Mouse (Mus musculus) layer of hippocampus, adult 9-10 months (tissue): ENCODE results near the gene Gstt3.

Source experiments
- DNase-seq: peaks from one replicate; pipeline ENCODE4 v3.0.0; 2022; ENCODE audit warnings: low spot score

The Gstt3 gene

DNA sequence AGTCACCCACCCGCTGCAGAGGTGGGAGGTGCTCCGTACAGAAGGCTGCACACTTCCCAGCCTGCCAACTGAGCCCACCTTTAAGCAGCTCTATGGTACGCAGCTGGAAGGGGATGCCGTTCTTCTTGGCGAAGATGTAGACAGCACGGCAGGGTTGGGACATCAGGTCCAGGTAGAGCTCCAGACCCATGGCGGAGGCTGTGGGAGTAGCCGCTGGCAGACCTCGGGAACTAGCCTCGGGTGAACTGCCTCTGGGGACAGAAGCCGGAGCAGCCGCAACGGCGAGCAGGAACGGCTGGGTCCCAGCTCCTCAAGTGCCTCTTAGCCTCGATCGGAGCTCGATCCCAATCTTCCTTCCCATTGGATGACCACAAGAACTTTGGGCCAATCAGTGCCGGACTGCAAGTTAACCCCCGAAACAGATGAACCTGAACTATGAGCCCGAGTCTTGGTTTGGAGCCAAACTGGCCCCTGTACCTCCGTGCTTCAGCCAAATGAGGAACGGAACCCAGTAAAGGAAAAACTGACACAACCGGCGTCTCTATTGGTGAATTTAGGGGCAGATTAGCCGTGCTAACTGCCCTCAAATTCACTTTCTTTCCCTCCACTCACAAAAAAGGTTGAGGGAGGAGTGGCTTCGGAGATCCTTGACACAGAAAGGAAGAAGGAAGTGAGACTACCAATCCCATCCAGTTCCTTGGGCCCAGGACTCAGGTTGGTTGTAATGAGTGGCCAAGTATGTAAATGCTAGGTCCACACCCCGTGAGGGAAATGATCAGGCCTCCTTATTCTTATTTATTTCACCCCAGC, at the start of gene Gstt3, which contains the start of gene Gm20441:
Gene Gstt3 (minus strand): TSS at position 646 of the 810 bp plus-strand sequence.
Gene Gm20441 (minus strand): TSS at position 186 of the 810 bp plus-strand sequence.
- no peak for DNase-seq

- no peak for DNase-seq
Observed at GRCm38 (mm10) chr10:75830275-75830670, 49.1 kb upstream of the Gstt3 start.

GRCm38 (mm10) chr10:75829529-75830274, 48.5 kb upstream of the Gstt3 start:
- no peak for DNase-seq

- no peak for DNase-seq
Observed at GRCm38 (mm10) chr10:75828500-75828931, 47.3 kb upstream of the Gstt3 start.

DNA sequence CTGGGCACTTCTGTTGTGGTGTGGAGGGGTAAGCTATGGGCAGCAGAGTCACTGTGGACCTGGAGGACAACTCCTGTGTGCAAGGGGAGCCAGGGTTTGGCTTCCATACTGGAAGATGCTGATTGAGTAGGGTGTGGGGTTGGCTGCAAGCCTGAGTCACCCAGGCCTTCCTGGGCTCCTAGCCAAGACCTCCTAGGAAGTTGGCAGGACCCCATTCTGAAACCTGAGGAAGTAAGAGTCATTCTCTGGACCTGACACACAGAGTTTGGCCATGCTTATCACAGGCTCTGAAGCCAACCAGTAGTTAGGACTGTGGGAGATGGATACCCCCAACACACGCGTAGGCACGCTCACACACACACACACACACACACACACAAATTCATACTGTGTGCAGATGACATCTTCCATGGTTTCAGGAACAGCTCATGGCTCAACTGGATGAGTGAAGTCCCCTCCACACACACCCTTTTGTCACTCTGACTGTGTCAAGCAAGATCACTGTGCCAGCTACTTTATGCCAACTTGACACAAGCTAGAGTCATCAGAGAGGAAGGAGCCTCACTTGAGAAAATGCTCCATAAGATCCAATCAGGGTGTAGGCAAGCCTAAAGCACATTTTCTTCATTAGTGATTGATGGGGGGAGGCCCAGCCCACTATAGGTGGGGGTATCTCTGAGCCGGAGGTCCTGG, 46.6 kb upstream of the Gstt3 start:
- no peak for DNase-seq

- DNase-seq = no peak
Observed at GRCm38 (mm10) chr10:75824530-75824929, 43.3 kb upstream of the Gstt3 start.

- no peak for DNase-seq
Observed at GRCm38 (mm10) chr10:75823782-75824181, 42.6 kb upstream of the Gstt3 start.

- no peak for DNase-seq
Observed at GRCm38 (mm10) chr10:75822443-75822842, 41.2 kb upstream of the Gstt3 start, which contains the start of gene Gstt4. TSS of gene Gstt4 (minus strand) at chr10:75822543.

DNA sequence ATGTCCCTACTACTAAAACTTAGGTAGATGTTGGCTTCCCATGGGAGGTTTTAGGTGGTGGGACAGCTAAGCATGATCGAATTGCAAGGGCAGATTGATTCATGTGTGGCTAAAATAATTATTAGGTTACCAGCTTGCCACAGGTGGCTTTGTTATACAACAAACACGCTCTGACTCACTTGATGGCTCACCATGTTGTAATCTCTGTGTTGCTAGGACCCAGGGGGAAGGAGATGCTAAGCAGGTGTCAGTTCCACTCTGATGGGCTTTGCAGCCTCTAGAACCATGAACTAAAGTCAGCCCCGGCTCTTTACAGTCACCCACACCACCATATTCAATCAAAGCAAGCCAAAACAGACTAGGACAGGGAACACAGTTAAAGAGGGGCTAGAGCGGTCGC, 38.7 kb upstream of the Gstt3 start:
- DNase-seq = no peak

DNA sequence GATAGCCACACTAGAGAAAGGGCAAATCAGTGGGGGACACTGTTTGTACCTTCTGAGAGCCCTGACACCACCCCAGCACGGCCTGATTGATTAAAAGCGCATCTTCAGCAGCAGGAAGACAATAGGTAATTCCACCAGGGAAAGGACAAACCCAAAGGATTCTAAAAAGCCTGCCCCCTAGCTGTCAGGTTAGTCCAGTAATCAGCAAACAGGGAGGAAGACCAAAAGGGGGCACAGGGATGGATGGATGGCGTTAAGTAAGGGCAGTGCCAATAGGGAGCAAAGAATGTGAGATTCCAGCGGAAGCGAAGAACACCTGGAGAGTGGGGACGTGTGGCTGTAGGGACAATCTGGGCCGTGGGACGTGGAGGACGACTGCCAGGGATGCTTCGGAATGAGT, 37.4 kb upstream of the Gstt3 start:
- no peak for DNase-seq

GRCm38 (mm10) chr10:75804217-75804616, 23.0 kb upstream of the Gstt3 start:
- no peak for DNase-seq

DNA sequence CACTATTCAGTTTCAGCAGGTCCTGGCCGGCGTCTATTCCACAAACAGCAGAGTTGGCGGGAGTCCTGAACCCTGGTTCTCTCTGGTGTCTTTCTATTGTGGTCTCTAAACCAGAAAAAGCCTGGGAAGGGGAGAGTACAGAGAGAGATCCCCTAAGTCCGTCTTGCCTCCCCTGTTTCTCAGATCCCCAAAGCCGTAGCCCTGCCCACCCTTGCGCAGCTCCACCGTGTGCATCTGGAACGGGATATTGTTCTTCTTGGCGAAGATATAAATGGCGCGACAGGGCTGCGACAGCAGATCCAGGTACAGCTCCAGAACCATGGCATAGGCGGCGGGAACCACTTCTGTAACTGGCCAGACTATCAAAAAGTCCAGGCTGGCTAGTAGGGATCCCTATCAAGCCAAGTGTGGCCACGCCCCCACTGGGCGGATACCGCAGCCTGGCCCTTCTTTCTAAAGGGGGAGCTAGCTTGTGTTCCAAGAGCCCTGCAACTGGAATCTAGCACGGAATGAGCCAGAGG, 17.0 kb upstream of the Gstt3 start, which contains the start of gene Gstt1:
Gene Gstt1 (minus strand): TSS at position 409 of the 521 bp plus-strand sequence.
- no peak for DNase-seq

DNA sequence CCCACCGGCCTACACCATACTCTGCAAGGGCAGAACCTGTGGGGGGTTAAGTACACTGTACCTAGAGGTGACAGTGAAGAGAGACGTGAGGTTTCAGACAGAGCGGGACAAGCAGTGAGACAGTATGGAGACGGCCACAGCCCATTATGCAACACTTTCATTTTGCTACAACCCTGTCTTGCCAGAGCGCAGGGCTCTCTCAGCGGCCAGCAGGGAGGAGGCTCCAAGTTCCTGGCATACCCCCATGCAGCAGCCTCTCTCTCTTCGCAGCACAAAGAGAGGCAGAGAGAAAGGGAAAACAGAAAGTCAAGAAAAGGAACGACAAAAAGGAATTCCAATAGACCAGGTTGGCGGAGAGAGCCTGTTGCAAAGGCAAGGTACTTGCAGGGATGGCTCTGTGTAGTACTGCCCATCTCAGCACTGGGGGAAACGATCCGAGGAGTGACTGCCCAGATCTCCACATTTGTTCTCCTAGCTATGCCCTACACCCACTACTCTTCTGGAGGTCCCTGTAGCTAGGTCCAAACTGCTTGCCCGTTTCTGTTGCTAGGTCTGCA, 16.5 kb upstream of the Gstt3 start:
- DNase-seq = no peak

GRCm38 (mm10) chr10:75796731-75797516, 15.7 kb upstream of the Gstt3 start:
- no peak for DNase-seq

GRCm38 (mm10) chr10:75794880-75795279, 13.7 kb upstream of the Gstt3 start:
- DNase-seq = no peak

GRCm38 (mm10) chr10:75790773-75791172, 9.6 kb upstream of the Gstt3 start:
- DNase-seq = no peak

DNA sequence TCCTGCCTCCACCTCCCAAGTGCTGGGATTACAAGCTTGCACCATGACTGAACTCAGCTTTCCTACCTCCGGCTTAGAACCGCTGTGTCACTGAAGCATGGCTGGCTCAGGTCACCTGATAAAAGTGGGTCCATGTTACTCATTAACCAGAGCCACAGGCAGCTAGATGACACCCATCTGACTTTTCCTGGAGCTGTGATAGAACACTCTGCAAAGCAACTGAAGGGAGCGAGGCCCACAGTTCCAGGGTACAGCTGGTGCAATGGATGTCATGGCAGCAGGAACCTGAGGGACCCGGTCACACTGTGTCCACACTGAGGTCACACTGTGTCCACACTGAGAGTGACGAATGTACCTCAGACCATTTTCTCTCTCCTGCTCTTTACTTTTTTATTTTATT, 8.6 kb upstream of the Gstt3 start:
- no peak for DNase-seq

DNA sequence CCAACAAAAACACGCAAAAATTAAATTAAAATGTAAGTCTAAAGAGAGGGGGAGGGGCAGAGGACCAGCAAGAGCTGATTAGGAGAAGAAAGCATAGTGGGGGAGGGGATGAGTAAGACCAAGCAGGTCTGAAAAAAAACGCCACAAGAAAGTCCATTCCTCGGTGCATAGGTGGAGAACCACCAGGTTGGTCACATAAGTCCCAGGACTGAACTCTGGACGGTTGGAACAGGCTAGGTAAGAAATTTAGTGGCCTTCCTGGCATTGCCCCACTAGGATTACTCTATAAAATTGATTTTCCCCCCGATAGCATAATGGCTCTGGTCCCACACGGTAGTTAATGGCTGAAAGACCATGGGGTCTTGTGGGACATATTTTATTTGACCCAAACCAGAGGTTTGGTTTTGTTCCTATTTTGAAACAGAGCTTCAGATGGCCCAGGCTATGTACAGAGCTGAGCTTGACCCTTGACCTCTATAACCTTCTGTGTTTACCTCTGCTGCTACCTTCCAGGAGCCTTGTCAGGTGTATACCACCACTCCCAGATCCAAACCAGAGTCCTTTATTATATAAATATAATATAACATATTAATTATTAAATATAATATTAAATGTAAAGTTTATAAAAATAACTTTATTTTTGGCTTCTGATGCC, 8.0 kb upstream of the Gstt3 start:
- DNase-seq = no peak

DNA sequence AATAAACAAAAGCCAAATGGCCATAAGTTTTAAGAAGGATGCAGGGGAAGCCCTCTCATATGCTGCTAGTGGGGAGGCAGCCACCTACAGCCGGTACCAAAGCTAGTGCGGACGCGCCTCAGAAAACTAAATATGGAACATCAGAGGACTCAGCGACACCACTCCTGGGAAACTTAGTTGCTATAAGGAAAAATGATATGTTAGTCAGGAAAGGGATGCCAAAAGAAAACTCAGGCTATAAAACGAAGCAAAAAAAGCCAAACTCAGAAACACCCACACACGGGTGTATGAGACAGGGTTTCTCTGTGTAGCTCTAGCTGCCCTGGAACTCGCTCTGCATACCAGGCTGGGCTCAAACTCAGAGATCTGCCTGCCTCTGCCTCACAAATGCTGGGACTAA, 7.1 kb upstream of the Gstt3 start:
- DNase-seq = no peak

DNA sequence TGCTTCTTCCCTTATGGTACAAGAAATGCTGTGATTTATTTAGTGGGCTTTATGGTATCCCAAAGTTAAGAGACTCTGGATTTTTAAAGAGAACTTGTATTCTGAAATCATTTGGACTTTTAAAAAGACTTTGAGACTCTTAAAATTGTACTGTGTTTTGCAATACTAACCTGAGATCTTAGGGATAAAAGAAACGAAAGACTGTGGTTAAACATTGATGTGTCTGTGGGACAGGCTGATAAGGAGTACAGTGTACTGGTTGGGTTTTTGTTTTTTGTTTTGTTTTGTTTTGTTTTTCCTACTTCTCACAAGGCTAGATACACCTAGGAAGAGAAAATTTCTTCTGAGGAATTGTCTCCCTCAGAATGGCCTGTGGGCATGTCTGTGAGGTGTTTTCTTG, 4.2 kb upstream of the Gstt3 start:
- no peak for DNase-seq
